Mouse (Mus musculus): ENCODE results near the gene Gm10401.

DNA sequence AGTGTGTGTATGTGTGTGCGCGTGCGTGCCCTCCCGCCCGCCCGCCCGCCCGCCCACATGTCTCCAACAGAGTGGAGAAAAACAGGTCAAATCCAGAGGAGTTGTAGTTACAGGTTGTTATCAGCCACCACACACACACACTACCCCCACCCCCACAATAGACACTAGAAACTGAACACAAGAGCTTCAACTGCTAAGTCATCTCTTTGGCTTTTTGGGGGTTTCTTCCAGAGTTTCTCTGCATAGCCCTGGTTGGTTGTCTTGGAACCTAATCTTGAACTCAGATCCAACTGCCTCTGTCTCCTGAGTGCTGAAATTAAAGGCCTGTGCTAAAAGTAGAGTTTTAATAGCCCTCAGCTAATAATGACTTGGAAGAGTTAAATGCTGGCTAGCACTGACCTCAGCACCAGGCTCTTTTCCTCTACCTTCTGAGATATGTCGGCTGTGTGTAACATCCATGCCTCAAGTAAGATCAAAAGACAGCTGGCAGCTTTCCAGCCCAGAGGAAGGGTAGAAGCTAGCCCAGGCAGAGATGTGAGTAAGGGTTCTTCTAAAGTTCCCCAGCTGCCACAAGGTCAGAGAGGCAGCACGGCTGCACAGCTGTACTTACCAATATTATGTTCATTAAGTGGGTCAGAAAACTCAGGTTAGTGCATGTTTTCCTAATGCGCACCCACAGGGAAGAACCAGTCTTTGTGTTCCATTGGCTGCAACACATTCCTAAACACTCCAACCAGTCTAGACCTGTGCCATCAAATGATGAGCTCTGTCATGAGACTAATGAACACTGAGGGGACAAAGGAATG is 26.8 kb downstream of the Gm10401 start:
- TF ChIP-seq GATA1 (IDR thresholded peaks at IDR 0.05; ENCODE audit: low read length): 0 out of 2 replicates have a peak, but pooled peaks have one; percentile 10
- TF ChIP-seq TAL1 (IDR thresholded peaks at IDR 0.05; ENCODE audit: low read length): no peak
